Mouse (Mus musculus) ES-E14 (cell line): ENCODE measurements around the gene Nos3. TPM values are rescaled to one million over a fixed set of nuclear protein-coding genes. Genes with fewer than 3 reads are reported as not detected.

ENCODE experiments used
- DNase-seq: peaks from one replicate; pipeline ENCODE4 v3.0.0-alpha.2; 2013; ENCODE audit warnings: low read depth, low spot score
- H3K27ac ChIP-seq: 2 replicates; pipeline ENCODE4 v1.5.1; 2012; ENCODE audit warnings: low read depth, mild to moderate bottlenecking, low read length, moderate library complexity, mixed read lengths; ENCODE audit not compliant: poor library complexity, insufficient read depth, severe bottlenecking
- H3K36me3 ChIP-seq: 2 replicates; pipeline ENCODE4 v1.6.1; 2012; ENCODE audit warnings: mild to moderate bottlenecking, low read length, moderate library complexity, mixed read lengths; ENCODE audit not compliant: control insufficient read depth, poor library complexity, insufficient read depth, severe bottlenecking
- H3K4me1 ChIP-seq, 2 experiments: fragments of 150-350 bp in 1 of 2; sonication (generic) in 1 of 2; 2 replicates each; pipeline ENCODE4 v1.6.1; 2012; ENCODE audit warnings: low read length in 2 of 2, mild to moderate bottlenecking in 1 of 2, mixed read lengths in 1 of 2; ENCODE audit not compliant: control insufficient read depth in 2 of 2, insufficient read depth in 2 of 2, poor library complexity in 1 of 2
- H3K4me3 ChIP-seq, 2 experiments: fragments of 150-350 bp in 1 of 2; sonication (generic) in 1 of 2; 2 replicates each; pipeline ENCODE4 v1.5.1; 2012; ENCODE audit warnings: low read length in 2 of 2, low read depth in 1 of 2, mild to moderate bottlenecking in 1 of 2, mixed read lengths in 1 of 2; ENCODE audit not compliant: insufficient read depth in 1 of 2, poor library complexity in 1 of 2, severe bottlenecking in 1 of 2
- H3K9ac ChIP-seq: 2 replicates; pipeline ENCODE4 v1.6.1; 2012; ENCODE audit warnings: low read depth, mild to moderate bottlenecking, low read length, mixed read lengths; ENCODE audit not compliant: poor library complexity, insufficient read depth, severe bottlenecking
- H3K9me3 ChIP-seq: fragments of 150-350 bp; sonication (generic); 2 replicates; pipeline ENCODE4 v1.6.1; 2012; ENCODE audit warnings: low read depth, mild to moderate bottlenecking, low read length; ENCODE audit not compliant: control insufficient read depth, insufficient read depth
- CHD2 ChIP-seq: IDR thresholded peaks from 2 replicates; pipeline ENCODE4 v1.6.1; 2014; ENCODE audit warnings: mild to moderate bottlenecking, low read depth, low read length, inconsistent platforms
- HCFC1 ChIP-seq: IDR thresholded peaks from 2 replicates; pipeline ENCODE4 v1.6.1; 2012; ENCODE audit warnings: low read length, inconsistent platforms, borderline replicate concordance; ENCODE audit not compliant: insufficient read depth
- MAFK ChIP-seq: IDR thresholded peaks from 2 replicates; pipeline ENCODE4 v1.6.1; 2014; ENCODE audit warnings: mild to moderate bottlenecking, low read depth, low read length, inconsistent platforms; ENCODE audit not compliant: insufficient read depth
- ZC3H11A ChIP-seq: IDR thresholded peaks from 2 replicates; pipeline ENCODE4 v1.6.1; 2012; ENCODE audit warnings: low read depth, mild to moderate bottlenecking, inconsistent platforms, low read length, borderline replicate concordance
- ZNF384 ChIP-seq: IDR thresholded peaks from 2 replicates; pipeline ENCODE4 v1.6.1; 2012; ENCODE audit warnings: low read depth, low read length, inconsistent platforms
- in situ Hi-C, 2 experiments: fragments of 600-800 bp; cut with MboI; formaldehyde crosslinking; loops; one replicate each; pipeline ENCODE4 v1.15.1; 2025; ENCODE audit warnings: low sequenced_read_pairs in 2 of 2, inconsistent platforms in 1 of 2; ENCODE audit not compliant: unreplicated experiment in 2 of 2
- total RNA-seq: library from RNA; depleted of rRNA; stranded (reverse); fragments of 300-350 nt; gene quantifications from 2 replicates; pipeline ENCODE4 v1.2.3, GENCODE M21; 2012; rRNA removed

Gene Nos3
- total RNA-seq, 1 experiment, result 2.2 TPM

DNA sequence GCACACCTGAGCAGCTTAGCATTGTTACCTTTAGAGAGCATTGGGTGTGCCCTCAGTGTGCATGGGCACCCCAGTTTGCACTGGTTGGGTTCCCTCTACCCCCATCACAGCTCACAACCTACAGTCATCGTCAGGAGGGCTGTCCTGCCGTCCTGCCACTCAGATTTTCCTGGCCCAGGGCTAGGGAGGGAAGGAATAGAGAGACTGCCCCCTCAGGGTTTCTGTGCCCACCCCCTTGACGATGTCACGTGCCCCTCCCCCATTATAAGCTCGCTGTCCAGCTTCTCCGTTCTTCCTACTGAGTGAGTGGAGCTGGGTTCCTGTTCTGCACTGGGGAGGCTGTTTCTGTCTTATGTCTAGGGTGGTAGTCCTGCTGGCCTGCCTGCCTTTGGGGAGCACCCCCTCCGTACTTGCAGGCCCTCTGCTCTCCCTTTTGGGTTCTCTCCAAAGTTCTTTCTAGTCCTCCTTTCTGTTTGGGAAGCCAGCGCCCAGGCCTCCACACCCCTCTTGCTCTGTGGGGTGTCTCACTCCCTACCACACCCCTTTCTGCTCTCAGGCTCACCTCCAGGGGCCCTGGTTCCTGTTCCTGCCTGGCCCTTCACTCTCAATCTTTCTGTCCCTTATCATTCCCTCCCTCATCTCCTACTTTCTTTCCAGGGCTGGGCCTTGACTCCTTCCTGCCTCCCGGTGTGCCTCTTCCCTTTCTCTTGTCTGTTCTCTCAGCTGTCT lies 62.1 kb downstream of the Nos3 start:
- Histone ChIP-seq H3K4me1 (peaks cover 4 to 27% of the 10 kb centered on the region in 2 experiments; a peak in 2 of 4 replicates), H3K9me3 (no peaks in the 10 kb centered on the region), H3K27ac (no peak overlapping the region), H3K36me3 (peaks cover 10% of the 10 kb centered on the region), H3K4me3 (no peak overlapping the region), H3K9ac (no peak overlapping the region)
- no peak for DNase-seq
- TF ChIP-seq ZNF384 (no peak), MAFK (no peak)
- in situ Hi-C loops, result no loop called here

DNA sequence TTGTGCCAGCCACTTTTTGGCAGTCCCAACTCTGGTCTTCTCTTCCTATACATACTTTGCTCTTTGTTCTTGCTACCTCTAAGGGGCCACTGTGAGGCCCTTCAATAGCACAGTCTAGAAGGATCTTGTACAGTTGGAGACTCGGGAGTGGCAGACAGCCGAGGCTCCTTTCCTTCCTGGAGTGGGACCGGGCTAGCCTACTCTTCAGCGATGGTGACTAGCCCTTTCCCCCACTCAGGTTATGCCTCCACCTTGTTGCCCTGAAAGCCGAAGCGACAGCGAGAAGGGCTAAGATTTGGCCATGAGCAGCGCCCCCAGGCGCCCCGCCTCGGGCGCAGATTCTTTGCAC lies 62.6 kb downstream of the Nos3 start:
- in situ Hi-C loops, result no loop called here
- Histone ChIP-seq H3K9me3 (no peaks in the 10 kb centered on the region), H3K36me3 (peaks cover 10% of the 10 kb centered on the region), H3K27ac (no peak overlapping the region), H3K4me1 (peaks cover 4 to 27% of the 10 kb centered on the region in 2 experiments; a peak in 2 of 4 replicates), H3K4me3 (no peak overlapping the region), H3K9ac (no peak overlapping the region)
- no peak for TF ChIP-seq MAFK
- DNase-seq, result no peak

DNA sequence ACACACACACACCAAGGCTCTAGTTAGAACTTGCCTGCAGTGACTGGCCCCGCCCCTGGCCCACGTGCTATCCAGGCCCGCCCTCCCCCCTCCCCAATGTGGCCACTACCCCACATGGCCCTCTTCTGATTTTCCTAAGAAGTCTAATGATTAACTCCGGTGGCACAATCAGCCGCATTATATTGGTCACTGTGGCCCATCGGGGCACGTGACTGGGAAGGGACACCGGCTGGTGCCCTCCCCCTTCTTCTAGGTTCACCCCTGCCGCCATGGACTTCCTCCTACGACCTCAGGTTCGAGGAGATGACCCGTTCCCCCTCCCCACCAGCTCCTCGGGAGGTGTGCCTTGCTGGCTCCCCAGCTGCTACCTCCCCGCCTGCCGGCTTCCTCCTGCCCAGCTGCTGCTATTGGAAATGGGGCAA lies 63.4 kb downstream of the Nos3 start:
- Histone ChIP-seq H3K9ac (peak overlapping the region; percentile 59), H3K9me3 (no peaks in the 10 kb centered on the region), H3K4me1 (peaks cover 4 to 28% of the 10 kb centered on the region in 2 experiments; a peak in 2 of 4 replicates), H3K4me3 (peak overlapping the region; percentile 35 to 57; a peak in 3 of 4 replicates), H3K36me3 (peaks cover 10% of the 10 kb centered on the region), H3K27ac (no peak overlapping the region)
- in situ Hi-C loops, result no loop called here
- no peak for TF ChIP-seq ZNF384
- TF ChIP-seq ZC3H11A, result no peak
- TF ChIP-seq CHD2, result no peak
- TF ChIP-seq HCFC1, result no peak
- no peak for TF ChIP-seq MAFK
- no peak for DNase-seq

DNA sequence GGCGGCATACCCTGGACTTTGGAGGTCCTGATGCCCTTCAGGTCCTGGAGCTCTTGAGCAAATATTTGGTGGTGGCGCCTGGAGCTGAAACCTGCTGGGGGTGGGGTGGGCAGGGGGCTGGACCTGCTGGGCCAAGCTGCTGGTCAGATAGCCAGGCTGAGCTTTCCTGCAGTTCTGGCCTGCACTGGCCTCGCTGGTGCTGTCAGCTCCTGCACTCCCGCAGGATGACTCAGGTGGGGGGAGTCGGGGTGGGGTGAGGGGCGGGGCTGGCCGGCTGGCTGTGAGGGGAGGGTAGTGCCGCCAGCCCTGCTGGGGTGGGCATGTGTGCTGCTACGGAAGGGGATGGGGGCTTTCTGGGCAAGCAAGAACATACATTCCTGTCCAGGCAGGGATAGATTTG lies 64.0 kb downstream of the Nos3 start:
- Histone ChIP-seq H3K9ac (no peak overlapping the region), H3K9me3 (no peaks in the 10 kb centered on the region), H3K27ac (no peak overlapping the region)

DNA sequence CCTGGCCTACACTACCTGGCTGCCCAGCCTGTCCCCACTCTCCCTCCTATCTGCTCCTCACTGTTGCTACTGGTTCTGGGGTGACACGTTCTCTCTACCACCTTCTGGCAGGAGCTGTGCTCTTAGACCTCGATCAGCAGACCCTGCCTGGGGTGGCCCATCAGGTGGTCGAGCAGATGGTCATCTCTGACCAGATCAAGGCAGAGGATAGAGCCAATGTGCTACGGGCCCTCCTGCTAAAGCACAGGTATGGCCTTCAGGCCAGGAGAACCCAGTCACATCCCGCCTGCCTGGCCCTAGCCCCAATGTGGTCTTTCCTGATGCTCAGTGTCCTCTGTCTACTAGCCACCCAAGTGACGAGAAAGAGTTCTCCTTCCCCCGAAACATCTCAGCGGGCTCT lies 69.4 kb downstream of the Nos3 start:
- Histone ChIP-seq H3K9ac (no peak overlapping the region), H3K9me3 (no peaks in the 10 kb centered on the region), H3K27ac (no peak overlapping the region), H3K4me3 (0 out of 4 replicates have a peak overlapping the region, but pooled peaks of 1 of the 2 experiments have one; percentile 45), H3K36me3 (peaks cover 10% of the 10 kb centered on the region), H3K4me1 (peaks cover 0 to 14% of the 10 kb centered on the region in 2 experiments; a peak in 1 of 4 replicates)
- no peak for TF ChIP-seq HCFC1
- no peak for TF ChIP-seq MAFK
- no peak for TF ChIP-seq ZNF384
- TF ChIP-seq CHD2, result no peak
- no peak for TF ChIP-seq ZC3H11A
- no peak for DNase-seq
- in situ Hi-C loops, result no loop called here

More for the DNA sequence above, 64.0 kb downstream of the Nos3 start:
- in situ Hi-C loops, result no loop called here
- TF ChIP-seq MAFK (no peak), ZC3H11A (no peak), ZNF384 (no peak), HCFC1 (no peak), CHD2 (no peak)
- peaks cover 10% of the 10 kb centered on the region for H3K36me3 ChIP-seq
- peaks cover 4 to 28% of the 10 kb centered on the region in 2 experiments; a peak in 2 of 4 replicates for H3K4me1 ChIP-seq
- DNase-seq, result no peak
- peak overlapping the region; percentile 35 to 57; a peak in 2 of 4 replicates for H3K4me3 ChIP-seq

Other genes with a start within 250 kb of the Nos3 start
- 10.5 and 11.9 TPM in 2 replicates for gene Nupl2, start 199.8 kb upstream of the Nos3 start, total RNA-seq
- 6.5 and 7.7 TPM in 2 replicates for gene Kcnh2, start 13.2 kb upstream of the Nos3 start, total RNA-seq
- gene Atg9b, start 27.3 kb downstream of the Nos3 start, total RNA-seq, result 3.7 and 8.2 TPM in 2 replicates
- 46.5 and 70.5 TPM in 2 replicates for gene Abcb8, start 28.9 kb downstream of the Nos3 start, total RNA-seq
- 0.40 and 0.90 TPM in 2 replicates for gene Asic3, start 48.6 kb downstream of the Nos3 start, total RNA-seq
- gene Cdk5, start 58.7 kb downstream of the Nos3 start, total RNA-seq, result 17.8 and 23.4 TPM in 2 replicates
- 30.4 and 31.5 TPM in 2 replicates for gene Slc4a2, start 59.0 kb downstream of the Nos3 start, total RNA-seq
- 70.4 and 111 TPM in 2 replicates for gene Fastk, start 80.5 kb downstream of the Nos3 start, total RNA-seq
- 7.8 and 11.5 TPM in 2 replicates for gene Tmub1, start 83.0 kb downstream of the Nos3 start, total RNA-seq
- 50.1 and 51.2 TPM in 2 replicates for gene Agap3, start 87.4 kb downstream of the Nos3 start, total RNA-seq
- gene Gbx1, start 162.4 kb downstream of the Nos3 start, total RNA-seq, result 0.40 and 0.69 TPM in 2 replicates
- gene Asb10, start 176.2 kb downstream of the Nos3 start, total RNA-seq, result 0.18 and 0.53 TPM in 2 replicates
- gene 4931409K22Rik, start 192.0 kb downstream of the Nos3 start, total RNA-seq, result 0.13 and 0.21 TPM in 2 replicates
- 139 and 171 TPM in 2 replicates for gene Abcf2, start 212.7 kb downstream of the Nos3 start, total RNA-seq
- gene Chpf2, start 221.9 kb downstream of the Nos3 start, total RNA-seq, result 23.0 and 23.7 TPM in 2 replicates